Mouse (Mus musculus) hindbrain, embryonic 12.5 days (tissue): ENCODE measurements around the gene Olfr1344. TPM values are rescaled to one million over a fixed set of nuclear protein-coding genes. Genes with fewer than 3 reads are reported as not detected.
A peak's percentile ranks its signal among the peaks of the same experiment; 100 is the strongest.

ENCODE experiments used
- ATAC-seq: fragments of 200-750 bp; cut with Nextera tagmentation; 2 replicates; pipeline ENCODE4 v1.8.0; 2017; ENCODE audit warnings: moderate TSS enrichment; ENCODE audit not compliant: low FRiP score
- H3K27ac ChIP-seq: fragments of 300-500 bp; sonication (generic); 2 replicates; pipeline ENCODE4 v1.5.1; 2016; ENCODE audit warnings: mild to moderate bottlenecking
- H3K27me3 ChIP-seq: fragments of 300-500 bp; sonication (generic); 2 replicates; pipeline ENCODE4 v1.6.1; 2016; ENCODE audit warnings: mild to moderate bottlenecking
- H3K36me3 ChIP-seq: fragments of 300-500 bp; sonication (generic); 2 replicates; pipeline ENCODE4 v1.6.1; 2016; ENCODE audit warnings: mild to moderate bottlenecking
- H3K4me1 ChIP-seq: fragments of 300-500 bp; sonication (generic); 2 replicates; pipeline ENCODE4 v1.6.1; 2016
- H3K4me2 ChIP-seq: fragments of 300-500 bp; sonication (generic); replicated peaks from 2 replicates; pipeline ENCODE4 v1.6.1; 2016; ENCODE audit warnings: mild to moderate bottlenecking
- H3K4me3 ChIP-seq: fragments of 300-500 bp; sonication (generic); 2 replicates; pipeline ENCODE4 v1.5.1; 2016; ENCODE audit warnings: mild to moderate bottlenecking
- H3K9ac ChIP-seq: fragments of 300-500 bp; sonication (generic); 2 replicates; pipeline ENCODE4 v1.6.1; 2016; ENCODE audit warnings: mild to moderate bottlenecking, moderate library complexity
- H3K9me3 ChIP-seq: fragments of 300-500 bp; sonication (generic); replicated peaks from 2 replicates; pipeline ENCODE4 v1.6.1; 2016; ENCODE audit warnings: mild to moderate bottlenecking
- WGBS: fragments of 180-500 bp; shearing (Covaris S2); methylation state at CpG from one replicate; pipeline ENCODE4 v1.1.7; 2016; 5-methylcytosine and 5-hydroxymethylcytosine counted together
- polyA plus RNA-seq: library from polyadenylated mRNA; unstranded; fragments of >200 nt; fragmentation: Nextera tagmentation; extraction: Ambion mirVana; gene quantifications from 2 replicates; pipeline ENCODE4 v1.2.1, GENCODE M21; 2016

Olfr1344 gene
- polyA plus RNA-seq, result not detected in 2 replicates

DNA sequence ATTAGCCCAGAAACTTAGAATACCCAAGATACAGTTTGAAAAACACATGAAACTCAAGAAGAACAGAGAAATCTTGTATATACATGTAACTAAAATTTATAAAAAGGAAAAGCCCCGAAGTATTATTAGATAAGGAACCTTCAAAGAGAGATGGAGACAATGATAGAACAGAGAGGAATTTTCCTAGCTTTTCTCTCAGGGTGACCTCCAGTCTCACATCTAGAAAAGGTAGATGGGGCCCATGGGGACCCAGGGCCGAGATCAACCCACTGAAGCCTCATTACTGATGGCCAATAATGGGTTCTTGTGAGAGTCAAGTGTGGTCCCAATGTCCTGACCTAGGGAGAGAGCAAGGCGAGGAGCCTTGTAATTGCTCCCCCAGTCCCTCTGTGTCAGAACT, at the start of gene Olfr1344:
Gene Olfr1344, plus strand, starts transcription at position 301 of the 400 bp plus-strand sequence.
- WGBS, result 79% methylated on average over 3 of the region's 3 CpGs
- Histone ChIP-seq H3K4me1 (peaks cover 14% of the 10 kb centered on the region), H3K9me3 (peaks cover 8% of the 10 kb centered on the region; the same call in 1 of the 2 replicates), H3K27me3 (no peaks in the 10 kb centered on the region), H3K9ac (no peak within 1 kb of the TSS), H3K36me3 (no peaks in the 10 kb centered on the region), H3K27ac (no peak within 1 kb of the TSS), H3K4me3 (no peak within 1 kb of the TSS), H3K4me2 (no peak within 1 kb of the TSS)
- ATAC-seq, result no peak

DNA sequence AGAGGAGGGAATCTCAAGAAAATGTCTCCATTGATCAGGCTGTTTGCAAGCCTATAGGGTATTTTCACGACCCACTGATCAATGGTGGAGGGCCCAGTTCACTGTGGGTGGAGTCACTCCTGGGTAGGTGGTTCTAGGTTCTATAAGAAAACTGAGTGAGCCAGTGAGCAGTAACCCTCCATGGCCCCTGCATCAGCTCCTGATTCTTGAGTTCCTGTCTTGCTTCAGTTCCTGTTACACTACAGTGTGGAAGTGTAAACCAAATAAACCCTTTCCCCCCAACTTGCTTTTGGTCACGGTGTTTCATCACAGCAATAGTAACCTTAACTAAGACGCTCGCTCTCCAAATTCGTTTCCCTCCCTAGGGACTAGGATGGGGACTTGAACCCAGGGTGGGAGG, 49.5 kb upstream of the Olfr1344 start:
- peaks cover 5% of the 10 kb centered on the region for H3K4me1 ChIP-seq
- peaks cover 55% of the 10 kb centered on the region for H3K36me3 ChIP-seq
- H3K4me2 ChIP-seq, result no peak overlapping the region
- no peak overlapping the region for H3K27ac ChIP-seq
- ATAC-seq, result no peak
- WGBS, result 86% methylated on average over 5 of the region's 5 CpGs
- H3K9ac ChIP-seq, result no peak overlapping the region
- no peaks in the 10 kb centered on the region for H3K27me3 ChIP-seq
- no peaks in the 10 kb centered on the region for H3K9me3 ChIP-seq
- no peak overlapping the region for H3K4me3 ChIP-seq

DNA sequence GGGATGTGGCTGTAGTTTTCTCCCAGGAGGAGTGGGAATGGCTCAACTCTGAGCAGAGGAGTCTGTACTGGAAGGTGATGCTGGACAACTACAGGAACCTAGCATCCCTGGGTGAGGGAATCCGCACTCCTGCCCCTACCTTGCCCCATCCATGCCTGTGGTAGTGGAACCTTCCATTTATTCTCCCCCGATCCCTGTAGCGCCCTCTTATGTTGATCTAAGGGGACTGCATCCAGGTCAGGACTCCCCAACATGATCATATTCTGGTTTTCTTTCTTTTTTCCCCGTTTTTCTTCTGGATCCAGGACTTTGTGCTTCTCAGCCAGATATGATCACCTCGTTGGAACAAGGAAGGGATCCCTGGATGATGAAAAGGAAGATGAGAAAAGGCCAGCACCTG, 49.0 kb upstream of the Olfr1344 start:
- Histone ChIP-seq H3K36me3 (peaks cover 60% of the 10 kb centered on the region), H3K4me1 (peaks cover 2% of the 10 kb centered on the region; the same call in 1 of the 2 replicates), H3K4me2 (no peak overlapping the region), H3K27ac (no peak overlapping the region), H3K9ac (no peak overlapping the region), H3K9me3 (no peaks in the 10 kb centered on the region), H3K4me3 (no peak overlapping the region), H3K27me3 (no peaks in the 10 kb centered on the region)
- no peak for ATAC-seq
- WGBS, result 65% methylated on average over 5 of the region's 5 CpGs

DNA sequence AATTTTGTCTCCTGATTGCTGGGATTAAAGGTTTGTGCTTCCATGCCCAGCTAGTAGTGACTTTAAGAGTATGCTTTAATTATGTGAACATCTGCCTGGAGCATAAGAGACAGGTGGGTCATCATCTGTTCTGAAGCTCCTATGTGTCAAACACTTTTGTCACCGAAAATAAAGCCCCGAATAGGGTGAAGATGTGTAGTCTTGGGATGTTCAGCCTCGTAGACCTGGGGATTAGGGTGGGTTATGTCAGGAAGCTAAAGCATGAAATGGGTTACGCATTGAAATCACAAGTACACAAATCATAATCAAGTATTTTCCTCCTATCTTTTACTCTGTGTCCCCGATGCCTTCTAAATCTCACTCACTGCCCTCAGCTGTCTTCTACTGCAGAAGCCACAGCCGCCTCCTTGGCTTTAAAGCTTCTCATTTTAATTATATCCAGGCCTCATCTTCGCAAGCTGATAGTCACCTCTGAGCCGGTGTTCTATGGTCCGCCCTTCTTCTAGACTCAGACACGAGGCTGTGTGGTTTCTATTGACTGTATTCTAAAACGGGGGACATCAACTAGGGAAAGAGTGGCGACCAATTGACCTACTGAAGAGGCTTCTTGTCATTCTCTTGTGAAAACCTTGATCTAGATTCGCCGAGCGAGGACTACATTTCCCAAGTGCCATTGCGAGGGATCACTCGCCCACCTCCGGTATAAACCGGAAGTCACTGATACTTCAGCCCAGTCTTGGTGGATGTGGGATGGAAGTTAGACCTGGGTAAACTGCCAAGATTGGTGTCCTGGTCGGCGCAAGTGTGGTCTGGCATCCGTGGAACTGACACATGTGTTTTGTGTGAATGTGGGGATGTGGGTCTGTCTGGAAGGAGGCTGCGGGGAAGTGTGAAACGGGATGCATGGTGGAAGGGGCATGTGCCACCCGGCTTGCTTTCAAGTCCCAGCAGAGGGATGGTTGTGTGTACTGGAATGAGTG, 40.2 kb upstream of the Olfr1344 start, which contains the start of gene Smim17:
Gene Smim17, plus strand, starts transcription at position 720 of the 980 bp plus-strand sequence.
- ATAC-seq, result peak; percentile 90
- peaks cover 28% of the 10 kb centered on the region for H3K36me3 ChIP-seq
- no peaks in the 10 kb centered on the region for H3K27me3 ChIP-seq
- peak within 1 kb of the TSS; percentile 54 for H3K9ac ChIP-seq
- H3K4me3 ChIP-seq, result peak within 1 kb of the TSS; percentile 47
- WGBS, result 27% methylated on average over 25 of the region's 25 CpGs
- H3K9me3 ChIP-seq, result no peaks in the 10 kb centered on the region
- no peak within 1 kb of the TSS for H3K27ac ChIP-seq
- peaks cover 6% of the 10 kb centered on the region; the same call in 1 of the 2 replicates for H3K4me1 ChIP-seq
- peak within 1 kb of the TSS; percentile 73 for H3K4me2 ChIP-seq

DNA sequence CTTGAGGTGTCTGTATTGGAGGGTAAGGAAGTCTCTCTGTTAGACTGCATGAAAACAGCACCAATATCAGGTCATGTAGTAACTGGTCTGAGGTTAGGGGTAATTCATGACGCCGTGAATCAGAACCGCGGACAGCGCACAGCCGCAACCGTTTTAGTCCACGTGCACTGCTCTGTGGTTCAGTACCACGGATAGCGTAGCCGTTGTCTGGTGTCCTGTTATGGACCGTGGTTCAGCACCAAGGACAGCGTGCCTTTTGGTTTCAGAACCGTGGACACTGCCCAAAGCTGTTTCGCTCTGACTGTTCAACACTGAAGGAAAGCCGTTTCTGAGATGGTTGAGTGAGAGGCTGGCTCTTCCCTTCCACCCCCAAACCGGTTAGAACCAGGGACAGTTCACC, 28.4 kb upstream of the Olfr1344 start, which contains the start of gene Gm20715:
Gene Gm20715, plus strand, starts transcription at position 235 of the 400 bp plus-strand sequence.
- ATAC-seq, result peak; percentile 57
- Histone ChIP-seq H3K4me1 (peaks cover 1% of the 10 kb centered on the region; the same call in 1 of the 2 replicates), H3K4me3 (no peak within 1 kb of the TSS), H3K9ac (no peak within 1 kb of the TSS), H3K36me3 (no peaks in the 10 kb centered on the region), H3K9me3 (no peaks in the 10 kb centered on the region), H3K27me3 (0 out of 2 replicates have a peak, but pooled peaks cover 4% of the 10 kb centered on the region), H3K4me2 (no peak within 1 kb of the TSS), H3K27ac (no peak within 1 kb of the TSS)
- 3% methylated on average over 17 of the region's 17 CpGs for WGBS

DNA sequence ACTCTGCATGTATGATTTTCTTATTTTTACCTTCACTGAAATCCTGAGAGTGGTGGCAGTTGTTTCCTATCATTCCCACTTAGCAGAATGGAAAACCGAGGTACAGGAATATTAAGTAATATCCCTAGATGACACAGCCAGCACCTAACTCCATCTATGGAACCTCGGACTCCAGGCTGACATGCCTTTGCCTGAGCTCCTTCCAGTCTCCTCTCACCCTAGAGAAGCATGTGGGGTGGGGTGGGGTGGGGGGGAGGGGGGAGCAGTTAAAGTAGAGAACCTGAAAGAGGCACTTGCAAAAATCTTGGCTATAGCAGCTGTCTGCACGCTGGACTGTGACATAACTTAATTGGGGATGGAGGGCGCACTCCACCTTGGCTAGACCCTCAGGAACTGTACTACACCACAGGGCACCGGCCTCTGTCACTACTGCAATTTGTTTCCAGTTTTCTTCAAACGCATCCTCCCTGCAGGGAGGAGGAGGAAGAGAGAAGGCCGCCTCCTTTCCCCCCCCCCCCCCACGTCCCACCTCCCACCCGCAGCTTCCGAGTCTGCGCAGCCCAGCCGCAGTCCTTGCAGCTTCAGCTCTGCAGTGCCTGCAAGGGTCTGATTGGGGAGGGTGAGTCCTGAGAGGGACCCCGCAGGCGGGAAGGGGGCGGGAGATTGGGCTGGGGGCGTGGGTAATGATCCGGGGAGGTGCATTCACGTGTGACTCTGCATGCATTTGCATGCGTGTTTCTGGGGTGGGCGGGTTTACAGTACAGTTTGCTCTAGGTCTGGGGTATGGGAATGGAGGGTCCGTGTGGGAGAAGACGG, 23.7 kb upstream of the Olfr1344 start:
- no peak overlapping the region for H3K27ac ChIP-seq
- H3K27me3 ChIP-seq, result 0 out of 2 replicates have a peak, but pooled peaks cover 4% of the 10 kb centered on the region
- peak; percentile 80 for ATAC-seq
- no peaks in the 10 kb centered on the region for H3K36me3 ChIP-seq
- no peaks in the 10 kb centered on the region for H3K9me3 ChIP-seq
- peak overlapping the region; percentile 28 for H3K4me3 ChIP-seq
- peak overlapping the region; percentile 38; the same call in 1 of the 2 replicates for H3K9ac ChIP-seq
- peak overlapping the region; percentile 53 for H3K4me2 ChIP-seq
- 8% methylated on average over 19 of the region's 22 CpGs for WGBS
- H3K4me1 ChIP-seq, result peaks cover 2% of the 10 kb centered on the region; the same call in 1 of the 2 replicates

DNA sequence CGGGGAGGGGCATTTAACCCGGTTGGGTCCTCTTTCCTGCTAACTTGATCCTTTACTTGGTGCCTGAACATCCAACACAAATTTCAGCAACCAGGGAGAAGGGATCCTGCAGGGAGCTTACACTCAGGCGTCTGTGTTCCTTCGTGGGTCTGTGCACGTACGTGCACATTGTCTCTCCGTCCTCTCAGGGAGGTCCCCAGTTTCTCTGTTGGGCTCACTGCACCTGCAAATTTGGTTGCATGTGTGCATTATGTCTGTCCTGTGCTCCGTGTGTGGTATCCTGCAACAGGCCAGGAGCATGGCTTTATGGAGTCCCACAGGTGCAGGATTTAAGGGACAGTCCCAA, 23.1 kb upstream of the Olfr1344 start:
- Histone ChIP-seq H3K4me1 (peaks cover 2% of the 10 kb centered on the region; the same call in 1 of the 2 replicates), H3K27ac (no peak overlapping the region), H3K4me2 (peak overlapping the region; percentile 53), H3K36me3 (no peaks in the 10 kb centered on the region), H3K9me3 (no peaks in the 10 kb centered on the region), H3K27me3 (0 out of 2 replicates have a peak, but pooled peaks cover 4% of the 10 kb centered on the region), H3K4me3 (peak overlapping the region; percentile 28), H3K9ac (no peak overlapping the region)
- ATAC-seq, result 0 out of 2 replicates have a peak, but pooled peaks have one; percentile 47
- 14% methylated on average over 8 of the region's 8 CpGs for WGBS

DNA sequence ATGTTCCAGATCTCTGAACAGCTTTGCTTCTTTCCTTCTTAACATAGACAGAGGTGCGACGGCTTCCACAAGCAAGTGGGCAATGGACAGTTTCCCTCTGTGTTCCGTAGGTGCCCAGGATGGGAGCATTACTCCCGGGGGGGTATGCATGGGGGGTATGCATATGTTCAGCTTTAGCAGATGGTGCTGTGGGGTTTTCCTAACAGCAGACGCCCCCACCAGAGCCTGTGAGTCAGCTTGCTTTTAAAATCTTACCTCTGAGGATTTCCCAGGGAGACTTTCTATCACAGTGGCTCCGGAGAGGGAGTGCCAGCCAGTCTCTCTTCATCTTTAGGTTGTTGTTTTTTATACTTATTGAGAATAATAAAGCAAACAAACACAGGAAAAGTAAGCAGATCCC, 18.6 kb upstream of the Olfr1344 start:
- no peak overlapping the region for H3K27ac ChIP-seq
- H3K4me2 ChIP-seq, result no peak overlapping the region
- H3K4me3 ChIP-seq, result no peak overlapping the region
- 83% methylated on average over 6 of the region's 6 CpGs for WGBS
- H3K9ac ChIP-seq, result no peak overlapping the region
- peaks cover 2% of the 10 kb centered on the region; the same call in 1 of the 2 replicates for H3K4me1 ChIP-seq
- H3K36me3 ChIP-seq, result no peaks in the 10 kb centered on the region
- H3K9me3 ChIP-seq, result no peaks in the 10 kb centered on the region
- no peak for ATAC-seq
- H3K27me3 ChIP-seq, result no peaks in the 10 kb centered on the region

DNA sequence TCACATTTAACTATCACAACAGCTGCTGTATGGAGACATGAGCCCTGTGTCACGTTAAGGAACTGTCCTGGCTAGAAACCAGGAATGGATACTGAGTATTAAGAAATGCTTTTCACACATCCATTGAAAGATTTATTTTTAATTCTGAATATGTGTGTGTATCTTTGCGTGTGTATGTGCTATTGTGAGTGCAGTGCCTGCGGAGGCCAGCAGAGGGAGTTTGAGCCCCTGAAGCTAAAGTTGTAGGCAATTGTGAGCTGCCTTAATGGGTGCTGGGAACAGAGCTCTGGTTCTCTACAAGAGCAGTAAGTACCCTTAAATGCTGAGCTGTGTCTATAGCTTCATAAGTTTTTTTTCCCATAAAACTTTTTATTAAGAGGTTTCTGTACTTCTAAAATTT, 9.1 kb upstream of the Olfr1344 start:
- ATAC-seq, result no peak
- Histone ChIP-seq H3K9me3 (peaks cover 5% of the 10 kb centered on the region; the same call in 1 of the 2 replicates), H3K4me3 (no peak overlapping the region), H3K9ac (no peak overlapping the region), H3K27me3 (no peaks in the 10 kb centered on the region), H3K4me2 (no peak overlapping the region), H3K36me3 (no peaks in the 10 kb centered on the region), H3K4me1 (0 out of 2 replicates have a peak, but pooled peaks cover 3% of the 10 kb centered on the region), H3K27ac (no peak overlapping the region)
- WGBS, result 91% methylated on average over 3 of the region's 3 CpGs

DNA sequence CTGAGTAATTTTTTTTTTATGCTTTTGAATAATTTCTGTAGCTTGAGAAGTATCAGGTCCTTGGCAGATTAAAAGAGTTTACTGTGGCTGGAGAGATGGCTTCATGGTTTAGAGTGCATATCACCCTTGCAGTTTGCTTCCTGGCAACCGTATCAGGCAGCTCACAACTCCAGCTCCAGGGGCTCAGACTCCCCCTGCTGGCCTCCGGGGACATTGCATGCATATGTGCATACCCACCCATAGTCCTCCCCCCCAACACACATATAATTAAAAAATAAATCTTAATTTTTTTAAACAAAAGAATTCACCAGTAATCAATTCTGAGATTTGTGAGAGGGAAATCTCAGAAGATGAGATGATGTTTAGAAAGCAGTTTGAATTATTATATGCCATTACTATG, 8.1 kb upstream of the Olfr1344 start:
- Histone ChIP-seq H3K4me2 (no peak overlapping the region), H3K4me3 (no peak overlapping the region), H3K36me3 (no peaks in the 10 kb centered on the region), H3K27ac (no peak overlapping the region), H3K9me3 (peaks cover 5% of the 10 kb centered on the region; the same call in 1 of the 2 replicates), H3K9ac (no peak overlapping the region), H3K27me3 (no peaks in the 10 kb centered on the region), H3K4me1 (peaks cover 8% of the 10 kb centered on the region; the same call in 1 of the 2 replicates)
- ATAC-seq, result no peak
- WGBS, result 40% methylated on average over 2 of the region's 2 CpGs

DNA sequence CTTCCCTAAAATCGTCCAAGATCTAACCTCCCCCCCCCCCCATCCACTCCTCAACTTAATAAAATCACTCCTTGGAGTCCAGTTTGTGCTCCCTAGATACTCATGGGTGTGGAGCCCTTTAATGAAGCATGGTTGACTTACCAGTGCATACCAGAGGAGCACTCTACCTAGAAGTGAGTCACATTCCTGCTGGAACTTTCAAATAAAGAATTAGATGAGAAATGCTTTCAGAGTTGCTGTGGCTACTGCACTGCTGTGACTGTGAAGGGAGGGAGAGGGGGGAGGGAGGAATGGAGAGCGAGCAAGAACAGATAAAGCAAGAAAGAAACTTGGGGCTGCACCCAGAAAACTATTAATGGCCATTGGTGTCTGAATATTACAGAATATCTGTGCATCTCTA, 2.7 kb downstream of the Olfr1344 start:
- H3K36me3 ChIP-seq, result no peaks in the 10 kb centered on the region
- H3K27me3 ChIP-seq, result no peaks in the 10 kb centered on the region
- H3K4me3 ChIP-seq, result no peak overlapping the region
- ATAC-seq, result no peak
- H3K4me2 ChIP-seq, result no peak overlapping the region
- no peak overlapping the region for H3K27ac ChIP-seq
- no peaks in the 10 kb centered on the region for H3K4me1 ChIP-seq
- no peak overlapping the region for H3K9ac ChIP-seq
- 64% methylated on average over 2 of the region's 2 CpGs for WGBS
- H3K9me3 ChIP-seq, result peaks cover 8% of the 10 kb centered on the region; the same call in 1 of the 2 replicates

DNA sequence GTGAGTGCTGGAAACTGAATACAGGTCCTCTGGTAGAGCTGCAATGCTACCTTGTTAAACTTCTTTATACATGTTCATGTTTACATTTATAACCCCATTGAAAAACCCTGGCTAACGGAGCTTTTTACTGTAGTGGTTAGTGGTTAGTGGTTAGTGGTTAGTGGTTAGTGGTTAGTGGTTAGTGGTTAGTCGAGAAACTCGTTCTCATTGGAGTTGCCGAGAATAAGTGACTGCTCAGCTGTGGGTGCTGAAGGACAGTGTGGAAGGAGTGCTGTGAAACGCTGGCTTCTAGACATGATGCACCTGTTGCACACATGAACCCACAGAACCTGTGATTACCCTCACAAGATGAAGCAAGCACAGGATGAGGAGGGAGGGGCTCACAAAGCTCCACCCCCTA, 9.3 kb downstream of the Olfr1344 start:
- Histone ChIP-seq H3K9ac (no peak overlapping the region), H3K4me2 (no peak overlapping the region), H3K27ac (no peak overlapping the region), H3K36me3 (no peaks in the 10 kb centered on the region), H3K27me3 (no peaks in the 10 kb centered on the region), H3K9me3 (no peaks in the 10 kb centered on the region), H3K4me3 (no peak overlapping the region), H3K4me1 (no peaks in the 10 kb centered on the region)
- WGBS, result 92% methylated on average over 5 of the region's 5 CpGs
- no peak for ATAC-seq
